Mouse (Mus musculus): ENCODE data around the gene Il22ra1. TPM values are rescaled to one million over a fixed set of nuclear protein-coding genes. Genes with fewer than 3 reads are reported as not detected.

Gene Il22ra1
- polyA plus RNA-seq, 1 experiment from 2014 or later: 0.23 TPM

GRCm38 (mm10) chr4:135770611-135771305 is 42.8 kb downstream of the Il22ra1 start:
- ATAC-seq (ENCODE audit: low read depth) (no peak), DNase-seq (no peak)
- 71% methylated on average over 18 of the region's 18 CpGs for WGBS (ENCODE audit: insufficient replicate concordance)
- Histone ChIP-seq H3K4me1 (replicated peaks) (no peaks in the 10 kb centered on the region), H3K27ac (no peak overlapping the region), H3K36me3 (no peaks in the 10 kb centered on the region), H3K4me3 (replicated peaks) (no peak overlapping the region), H3K4me2 (no peak overlapping the region), H3K9me3 (replicated peaks) (no peaks in the 10 kb centered on the region), H3K9ac (no peak overlapping the region), H3K27me3 (peaks cover 15% of the 10 kb centered on the region; the same call in 1 of the 2 replicates)

- H3K27ac ChIP-seq: no peak overlapping the region
- H3K4me3 ChIP-seq (replicated peaks): no peak overlapping the region
- 62% methylated on average over 6 of the region's 6 CpGs for WGBS (ENCODE audit: insufficient replicate concordance)
- no peaks in the 10 kb centered on the region for H3K36me3 ChIP-seq
- H3K4me1 ChIP-seq (replicated peaks): no peaks in the 10 kb centered on the region
- ATAC-seq (ENCODE audit: low read depth) (no peak), DNase-seq (no peak)
- H3K9ac ChIP-seq: no peak overlapping the region
- no peak overlapping the region for H3K4me2 ChIP-seq
- H3K9me3 ChIP-seq (replicated peaks): no peaks in the 10 kb centered on the region
- H3K27me3 ChIP-seq: peaks cover 17% of the 10 kb centered on the region; the same call in 1 of the 2 replicates
Observed at GRCm38 (mm10) chr4:135771592-135771991, 43.6 kb downstream of the Il22ra1 start.

- 67% methylated on average over 4 of the region's 4 CpGs for WGBS (ENCODE audit: insufficient replicate concordance)
Observed at GRCm38 (mm10) chr4:135772671-135773070, 44.7 kb downstream of the Il22ra1 start.

GRCm38 (mm10) chr4:135774496-135774895 is 46.5 kb downstream of the Il22ra1 start:
- H3K4me1 ChIP-seq (replicated peaks): no peaks in the 10 kb centered on the region
- DNase-seq: no peak
- H3K27ac ChIP-seq: no peak overlapping the region
- H3K4me3 ChIP-seq (replicated peaks): no peak overlapping the region
- 46% methylated on average over 8 of the region's 8 CpGs for WGBS (ENCODE audit: insufficient replicate concordance)
- no peak for ATAC-seq (ENCODE audit: low read depth)
- H3K4me2 ChIP-seq: no peak overlapping the region
- no peak overlapping the region for H3K9ac ChIP-seq
- H3K9me3 ChIP-seq (replicated peaks): no peaks in the 10 kb centered on the region
- peaks cover 21% of the 10 kb centered on the region for H3K27me3 ChIP-seq
- no peaks in the 10 kb centered on the region for H3K36me3 ChIP-seq

More at GRCm38 (mm10) chr4:135772671-135773070, 44.7 kb downstream of the Il22ra1 start:
- H3K9me3 ChIP-seq (replicated peaks): no peaks in the 10 kb centered on the region
- no peak overlapping the region for H3K4me3 ChIP-seq (replicated peaks)
- H3K27me3 ChIP-seq: peaks cover 17% of the 10 kb centered on the region; the same call in 1 of the 2 replicates
- H3K27ac ChIP-seq: no peak overlapping the region
- DNase-seq (no peak), ATAC-seq (ENCODE audit: low read depth) (no peak)
- H3K4me1 ChIP-seq (replicated peaks): no peaks in the 10 kb centered on the region
- H3K4me2 ChIP-seq: no peak overlapping the region
- no peaks in the 10 kb centered on the region for H3K36me3 ChIP-seq
- no peak overlapping the region for H3K9ac ChIP-seq

GRCm38 (mm10) chr4:135776850-135777249 is 48.9 kb downstream of the Il22ra1 start:
- ATAC-seq (ENCODE audit: low read depth): no peak
- H3K4me3 ChIP-seq (replicated peaks): no peak overlapping the region
- no peak overlapping the region for H3K4me2 ChIP-seq
- H3K9me3 ChIP-seq (replicated peaks): no peaks in the 10 kb centered on the region
- 57% methylated on average over 4 of the region's 4 CpGs for WGBS (ENCODE audit: insufficient replicate concordance)
- H3K4me1 ChIP-seq (replicated peaks): no peaks in the 10 kb centered on the region
- H3K27ac ChIP-seq: no peak overlapping the region
- no peak for DNase-seq
- no peak overlapping the region for H3K9ac ChIP-seq
- no peaks in the 10 kb centered on the region for H3K36me3 ChIP-seq
- H3K27me3 ChIP-seq: peaks cover 24% of the 10 kb centered on the region

GRCm38 (mm10) chr4:135779661-135780060 is 51.7 kb downstream of the Il22ra1 start:
- no peaks in the 10 kb centered on the region for H3K9me3 ChIP-seq (replicated peaks)
- H3K36me3 ChIP-seq: no peaks in the 10 kb centered on the region
- no peak overlapping the region for H3K9ac ChIP-seq
- no peak overlapping the region for H3K4me3 ChIP-seq (replicated peaks)
- no peaks in the 10 kb centered on the region for H3K4me1 ChIP-seq (replicated peaks)
- ATAC-seq (ENCODE audit: low read depth): no peak
- no peak overlapping the region for H3K27ac ChIP-seq
- DNase-seq: no peak
- no peak overlapping the region for H3K4me2 ChIP-seq
- WGBS (ENCODE audit: insufficient replicate concordance): 57% methylated on average over 9 of the region's 9 CpGs
- H3K27me3 ChIP-seq: peaks cover 18% of the 10 kb centered on the region; the same call in 1 of the 2 replicates

GRCm38 (mm10) chr4:135780255-135780654 is 52.3 kb downstream of the Il22ra1 start:
- Histone ChIP-seq H3K27ac (no peak overlapping the region), H3K36me3 (no peaks in the 10 kb centered on the region), H3K4me2 (no peak overlapping the region), H3K9ac (no peak overlapping the region), H3K27me3 (peaks cover 14% of the 10 kb centered on the region; the same call in 1 of the 2 replicates), H3K9me3 (replicated peaks) (no peaks in the 10 kb centered on the region), H3K4me3 (replicated peaks) (no peak overlapping the region), H3K4me1 (replicated peaks) (no peaks in the 10 kb centered on the region)
- ATAC-seq (ENCODE audit: low read depth) (no peak), DNase-seq (no peak)
- 78% methylated on average over 3 of the region's 3 CpGs for WGBS (ENCODE audit: insufficient replicate concordance)

GRCm38 (mm10) chr4:135781304-135781703 is 53.3 kb downstream of the Il22ra1 start:
- Histone ChIP-seq H3K36me3 (no peaks in the 10 kb centered on the region), H3K4me3 (replicated peaks) (no peak overlapping the region), H3K27me3 (peaks cover 7% of the 10 kb centered on the region; the same call in 1 of the 2 replicates), H3K9ac (no peak overlapping the region), H3K4me1 (replicated peaks) (no peaks in the 10 kb centered on the region), H3K9me3 (replicated peaks) (no peaks in the 10 kb centered on the region), H3K4me2 (no peak overlapping the region), H3K27ac (no peak overlapping the region)
- DNase-seq (no peak), ATAC-seq (ENCODE audit: low read depth) (no peak)
- 70% methylated on average over 5 of the region's 5 CpGs for WGBS (ENCODE audit: insufficient replicate concordance)

- ATAC-seq (ENCODE audit: low read depth): no peak
- no peak overlapping the region for H3K27ac ChIP-seq
- no peak overlapping the region for H3K9ac ChIP-seq
- no peaks in the 10 kb centered on the region for H3K36me3 ChIP-seq
- H3K9me3 ChIP-seq (replicated peaks): no peaks in the 10 kb centered on the region
- no peaks in the 10 kb centered on the region for H3K4me1 ChIP-seq (replicated peaks)
- 60% methylated on average over 5 of the region's 5 CpGs for WGBS (ENCODE audit: insufficient replicate concordance)
- DNase-seq: no peak
- no peak overlapping the region for H3K4me2 ChIP-seq
- peaks cover 7% of the 10 kb centered on the region; the same call in 1 of the 2 replicates for H3K27me3 ChIP-seq
- H3K4me3 ChIP-seq (replicated peaks): no peak overlapping the region
Observed at GRCm38 (mm10) chr4:135786581-135786980, 58.6 kb downstream of the Il22ra1 start.

GRCm38 (mm10) chr4:135787271-135787670 is 59.3 kb downstream of the Il22ra1 start:
- no peak overlapping the region for H3K4me3 ChIP-seq (replicated peaks)
- no peak for ATAC-seq (ENCODE audit: low read depth)
- H3K9ac ChIP-seq: no peak overlapping the region
- H3K9me3 ChIP-seq (replicated peaks): no peaks in the 10 kb centered on the region
- no peak overlapping the region for H3K27ac ChIP-seq
- 57% methylated on average over 6 of the region's 6 CpGs for WGBS (ENCODE audit: insufficient replicate concordance)
- no peak for DNase-seq
- no peak overlapping the region for H3K4me2 ChIP-seq
- H3K4me1 ChIP-seq (replicated peaks): no peaks in the 10 kb centered on the region
- no peaks in the 10 kb centered on the region for H3K36me3 ChIP-seq
- peaks cover 7% of the 10 kb centered on the region; the same call in 1 of the 2 replicates for H3K27me3 ChIP-seq

GRCm38 (mm10) chr4:135789135-135789534 is 61.2 kb downstream of the Il22ra1 start:
- H3K27ac ChIP-seq: no peak overlapping the region
- no peaks in the 10 kb centered on the region for H3K4me1 ChIP-seq (replicated peaks)
- H3K4me2 ChIP-seq: no peak overlapping the region
- H3K36me3 ChIP-seq: no peaks in the 10 kb centered on the region
- no peaks in the 10 kb centered on the region for H3K9me3 ChIP-seq (replicated peaks)
- DNase-seq (no peak), ATAC-seq (ENCODE audit: low read depth) (no peak)
- no peak overlapping the region for H3K4me3 ChIP-seq (replicated peaks)
- H3K9ac ChIP-seq: no peak overlapping the region
- H3K27me3 ChIP-seq: peaks cover 7% of the 10 kb centered on the region; the same call in 1 of the 2 replicates
- WGBS (ENCODE audit: insufficient replicate concordance): 50% methylated on average over 2 of the region's 2 CpGs

GRCm38 (mm10) chr4:135792821-135793220 is 64.8 kb downstream of the Il22ra1 start:
- Histone ChIP-seq H3K9me3 (replicated peaks) (no peaks in the 10 kb centered on the region), H3K4me1 (replicated peaks) (peaks cover 12% of the 10 kb centered on the region), H3K36me3 (no peaks in the 10 kb centered on the region), H3K4me3 (replicated peaks) (no peak overlapping the region), H3K27ac (no peak overlapping the region), H3K27me3 (peaks cover 11% of the 10 kb centered on the region; the same call in 1 of the 2 replicates), H3K4me2 (no peak overlapping the region), H3K9ac (no peak overlapping the region)
- 84% methylated on average over 5 of the region's 5 CpGs for WGBS (ENCODE audit: insufficient replicate concordance)
- ATAC-seq (ENCODE audit: low read depth) (no peak), DNase-seq (no peak)
